Mouse (Mus musculus) limb, embryonic 15.5 days (tissue): ENCODE results near the gene Cabin1. TPM values are rescaled to one million over a fixed set of nuclear protein-coding genes. Genes with fewer than 3 reads are reported as not detected.

Source experiments
- ATAC-seq: fragments of 200-750 bp; cut with Nextera tagmentation; 2 replicates; pipeline ENCODE4 v1.8.0; 2017; ENCODE audit warnings: low read depth, moderate TSS enrichment; ENCODE audit not compliant: insufficient number of reproducible peaks, low FRiP score, low TSS enrichment
- H3K27ac ChIP-seq: fragments of 300-500 bp; sonication (generic); 2 replicates; pipeline ENCODE4 v1.5.1; 2015; ENCODE audit warnings: moderate library complexity, mild to moderate bottlenecking, inconsistent platforms
- H3K27me3 ChIP-seq: fragments of 300-500 bp; sonication (generic); 2 replicates; pipeline ENCODE4 v1.6.1; 2015; ENCODE audit warnings: inconsistent platforms
- H3K36me3 ChIP-seq: fragments of 300-500 bp; sonication (generic); 2 replicates; pipeline ENCODE4 v1.6.1; 2015; ENCODE audit warnings: inconsistent platforms
- H3K4me1 ChIP-seq: fragments of 300-500 bp; sonication (generic); 2 replicates; pipeline ENCODE4 v1.6.1; 2015; ENCODE audit warnings: inconsistent platforms
- H3K4me2 ChIP-seq: fragments of 300-500 bp; sonication (generic); 2 replicates; pipeline ENCODE4 v1.6.1; 2015; ENCODE audit warnings: mild to moderate bottlenecking, inconsistent platforms
- H3K4me3 ChIP-seq: fragments of 300-500 bp; sonication (generic); 2 replicates; pipeline ENCODE4 v1.5.1; 2015; ENCODE audit warnings: mild to moderate bottlenecking, inconsistent platforms
- H3K9ac ChIP-seq: fragments of 300-500 bp; sonication (generic); 2 replicates; pipeline ENCODE4 v1.6.1; 2015; ENCODE audit warnings: inconsistent platforms
- H3K9me3 ChIP-seq: fragments of 300-500 bp; sonication (generic); 2 replicates; pipeline ENCODE4 v1.6.1; 2016; ENCODE audit warnings: inconsistent platforms
- WGBS: fragments of 180-500 bp; shearing (Covaris S2); methylation state at CpG from one replicate; pipeline ENCODE4 v1.1.7; 2015; 5-methylcytosine and 5-hydroxymethylcytosine counted together
- polyA plus RNA-seq: library from polyadenylated mRNA; unstranded; fragments of >200 nt; fragmentation: Nextera tagmentation; extraction: Ambion mirVana; gene quantifications from 2 replicates; pipeline ENCODE4 v1.2.1, GENCODE M21; 2015

Gene Cabin1
- polyA plus RNA-seq, 1 experiment from 2014 or later, result 29.3 TPM

DNA sequence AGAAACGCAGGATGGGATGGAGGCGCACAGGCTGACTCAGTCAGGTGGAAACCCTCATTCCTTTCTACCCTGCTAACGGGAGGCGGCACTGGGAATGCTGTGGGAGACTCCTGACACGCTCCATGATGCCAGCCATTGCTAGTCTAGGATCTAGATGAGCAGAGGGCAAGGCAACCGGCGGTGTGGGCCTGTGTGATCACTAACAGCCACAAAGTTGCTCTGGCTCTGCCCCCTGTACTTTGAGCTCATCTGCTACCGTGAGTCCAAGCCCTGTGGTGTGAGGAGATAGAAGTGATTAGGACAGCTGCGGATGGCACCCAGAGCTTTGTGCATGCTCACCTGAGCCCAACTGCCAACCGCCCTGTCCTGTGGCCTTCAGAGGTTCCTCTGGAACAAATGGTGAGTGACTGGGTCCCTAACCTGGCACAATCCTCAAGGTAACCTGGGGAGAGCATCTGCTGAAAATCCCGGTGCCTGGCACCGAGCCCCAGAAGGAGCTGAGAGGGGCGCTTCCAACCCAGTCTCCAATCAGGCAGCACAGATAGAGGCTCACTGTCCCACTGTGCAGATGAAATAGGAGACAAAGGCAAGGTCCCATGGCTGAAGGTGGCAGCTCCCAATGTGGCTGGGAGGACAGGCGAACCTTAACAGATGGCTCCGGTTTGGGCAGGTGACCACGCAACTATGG lies 112.6 kb downstream of the Cabin1 start:
- no peak for ATAC-seq
- H3K4me1 ChIP-seq, result peaks cover 7% of the 10 kb centered on the region; the same call in 1 of the 2 replicates
- H3K36me3 ChIP-seq, result peaks cover 95% of the 10 kb centered on the region
- H3K27ac ChIP-seq, result no peak overlapping the region
- no peak overlapping the region for H3K4me2 ChIP-seq
- no peak overlapping the region for H3K9ac ChIP-seq
- 94% methylated on average over 16 of the region's 16 CpGs for WGBS
- H3K4me3 ChIP-seq, result no peak overlapping the region
- H3K9me3 ChIP-seq, result no peaks in the 10 kb centered on the region
- no peaks in the 10 kb centered on the region for H3K27me3 ChIP-seq

- H3K4me3 ChIP-seq, result no peak overlapping the region
- peaks cover 7% of the 10 kb centered on the region; the same call in 1 of the 2 replicates for H3K4me1 ChIP-seq
- H3K9me3 ChIP-seq, result no peaks in the 10 kb centered on the region
- WGBS, result 88% methylated on average over 6 of the region's 6 CpGs
- H3K27me3 ChIP-seq, result no peaks in the 10 kb centered on the region
- H3K27ac ChIP-seq, result no peak overlapping the region
- ATAC-seq, result no peak
- no peak overlapping the region for H3K4me2 ChIP-seq
- no peak overlapping the region for H3K9ac ChIP-seq
- H3K36me3 ChIP-seq, result peaks cover 92% of the 10 kb centered on the region
These were observed 113.7 kb downstream of the Cabin1 start for GRCm38 (mm10) chr10:75650306-75650902.

DNA sequence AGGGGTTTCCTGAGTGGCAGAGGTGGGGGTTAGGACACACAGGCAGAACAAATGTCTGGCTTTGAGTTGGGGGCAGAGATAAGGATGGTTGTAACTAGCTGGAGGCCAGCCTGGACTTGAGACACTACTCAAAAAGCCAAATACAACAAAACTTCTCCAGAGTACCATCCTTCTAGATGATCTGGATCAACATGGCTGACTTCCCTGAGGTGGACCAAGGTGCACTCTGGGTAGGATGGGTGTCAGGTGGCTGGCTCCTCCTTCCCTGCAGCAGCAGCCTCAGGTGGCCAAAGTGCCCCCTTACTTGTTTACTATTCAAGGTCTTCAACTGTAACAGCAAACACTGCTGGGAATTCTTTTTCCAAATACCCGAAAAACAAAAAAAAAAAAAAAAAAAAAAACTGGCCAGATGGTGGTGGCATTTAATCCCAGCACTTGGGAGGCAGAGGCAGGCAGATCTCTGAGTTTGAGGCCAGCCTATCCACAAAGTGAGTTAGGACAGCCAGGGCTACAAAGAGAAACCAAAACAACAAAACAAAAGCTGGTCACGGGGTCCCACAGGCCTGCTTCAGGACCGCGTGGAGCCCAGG lies 114.6 kb downstream of the Cabin1 start:
- Histone ChIP-seq H3K27ac (no peak overlapping the region), H3K4me3 (no peak overlapping the region), H3K4me2 (no peak overlapping the region), H3K4me1 (peaks cover 7% of the 10 kb centered on the region; the same call in 1 of the 2 replicates), H3K9ac (no peak overlapping the region), H3K36me3 (peaks cover 83% of the 10 kb centered on the region), H3K9me3 (no peaks in the 10 kb centered on the region), H3K27me3 (no peaks in the 10 kb centered on the region)
- no peak for ATAC-seq
- WGBS, result 97% methylated on average over 4 of the region's 4 CpGs

- WGBS, result 91% methylated on average over 7 of the region's 7 CpGs
- Histone ChIP-seq H3K4me3 (no peak overlapping the region), H3K36me3 (peaks cover 79% of the 10 kb centered on the region), H3K9me3 (no peaks in the 10 kb centered on the region), H3K27me3 (no peaks in the 10 kb centered on the region), H3K9ac (no peak overlapping the region), H3K27ac (no peak overlapping the region), H3K4me2 (no peak overlapping the region), H3K4me1 (peaks cover 8% of the 10 kb centered on the region; the same call in 1 of the 2 replicates)
- no peak for ATAC-seq
These were observed 115.1 kb downstream of the Cabin1 start for GRCm38 (mm10) chr10:75649001-75649400.

- H3K4me1 ChIP-seq, result peaks cover 18% of the 10 kb centered on the region
- no peak for ATAC-seq
- peaks cover 70% of the 10 kb centered on the region for H3K36me3 ChIP-seq
- H3K27me3 ChIP-seq, result no peaks in the 10 kb centered on the region
- WGBS, result 89% methylated on average over 6 of the region's 6 CpGs
- H3K9me3 ChIP-seq, result no peaks in the 10 kb centered on the region
- no peak overlapping the region for H3K4me3 ChIP-seq
- no peak overlapping the region for H3K9ac ChIP-seq
- no peak overlapping the region for H3K27ac ChIP-seq
- no peak overlapping the region for H3K4me2 ChIP-seq
These were observed 116.0 kb downstream of the Cabin1 start for GRCm38 (mm10) chr10:75648091-75648490.

- Histone ChIP-seq H3K9me3 (no peaks in the 10 kb centered on the region), H3K27ac (peak overlapping the region; percentile 24; the same call in 1 of the 2 replicates), H3K4me3 (no peak overlapping the region), H3K4me1 (peaks cover 24% of the 10 kb centered on the region), H3K4me2 (no peak overlapping the region), H3K27me3 (no peaks in the 10 kb centered on the region), H3K9ac (no peak overlapping the region), H3K36me3 (peaks cover 62% of the 10 kb centered on the region)
- 76% methylated on average over 3 of the region's 3 CpGs for WGBS
- ATAC-seq, result no peak
These were observed 116.8 kb downstream of the Cabin1 start for GRCm38 (mm10) chr10:75647362-75647761.

DNA sequence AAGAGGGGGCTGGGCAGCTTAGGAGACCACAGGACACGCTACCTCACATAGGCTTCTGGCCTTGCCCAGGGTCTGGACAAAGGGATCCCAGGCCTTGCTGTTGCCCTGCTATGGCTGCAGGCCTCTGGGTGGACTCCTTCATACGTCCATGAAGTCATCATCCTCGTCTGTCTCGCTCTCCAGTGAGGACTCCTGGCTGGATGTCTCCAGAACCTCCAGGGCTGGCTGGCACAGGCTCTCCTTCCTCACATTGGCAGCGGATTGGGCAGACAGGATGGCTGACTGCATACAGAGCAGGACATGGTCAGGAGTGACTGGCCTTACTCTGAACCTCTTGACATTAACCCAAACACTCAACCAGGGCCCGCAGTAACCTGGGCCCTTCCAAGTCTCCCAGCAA lies 117.7 kb downstream of the Cabin1 start:
- no peak for ATAC-seq
- H3K27ac ChIP-seq, result 0 out of 2 replicates have a peak overlapping the region, but pooled peaks have one; percentile 24
- H3K9ac ChIP-seq, result no peak overlapping the region
- H3K4me1 ChIP-seq, result peaks cover 24% of the 10 kb centered on the region
- WGBS, result 92% methylated on average over 6 of the region's 6 CpGs
- H3K36me3 ChIP-seq, result peaks cover 53% of the 10 kb centered on the region
- no peak overlapping the region for H3K4me2 ChIP-seq
- H3K4me3 ChIP-seq, result no peak overlapping the region
- H3K27me3 ChIP-seq, result no peaks in the 10 kb centered on the region
- H3K9me3 ChIP-seq, result no peaks in the 10 kb centered on the region

DNA sequence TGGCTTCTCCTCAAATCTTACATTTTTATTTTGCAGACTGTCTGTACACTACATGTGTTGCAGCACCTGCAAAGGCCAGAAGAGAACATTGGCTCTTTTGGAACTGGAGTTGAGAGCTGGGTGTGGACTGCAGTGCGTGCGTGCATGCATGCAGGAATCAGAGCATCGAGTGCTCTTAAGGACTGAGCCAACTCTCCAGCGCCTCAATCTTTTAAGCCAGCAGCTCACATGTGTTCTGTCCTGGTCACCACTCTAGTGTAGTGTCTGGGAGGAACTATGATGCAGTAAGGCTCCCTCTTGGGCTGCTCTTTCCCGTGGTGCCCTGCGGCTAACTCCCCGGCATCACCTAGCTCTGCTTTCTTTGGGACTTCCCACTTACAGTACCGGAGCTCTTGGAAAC lies 118.5 kb downstream of the Cabin1 start:
- peaks cover 24% of the 10 kb centered on the region for H3K4me1 ChIP-seq
- no peak for ATAC-seq
- H3K27me3 ChIP-seq, result no peaks in the 10 kb centered on the region
- H3K27ac ChIP-seq, result no peak overlapping the region
- no peaks in the 10 kb centered on the region for H3K9me3 ChIP-seq
- H3K36me3 ChIP-seq, result peaks cover 45% of the 10 kb centered on the region
- no peak overlapping the region for H3K4me2 ChIP-seq
- WGBS, result 89% methylated on average over 8 of the region's 8 CpGs
- no peak overlapping the region for H3K9ac ChIP-seq
- no peak overlapping the region for H3K4me3 ChIP-seq

- Histone ChIP-seq H3K27me3 (no peaks in the 10 kb centered on the region), H3K4me2 (peak within 1 kb of the TSS; percentile 30), H3K9me3 (no peaks in the 10 kb centered on the region), H3K36me3 (peaks cover 27% of the 10 kb centered on the region), H3K9ac (0 out of 2 replicates have a peak within 1 kb of the TSS, but pooled peaks have one; percentile 1), H3K4me3 (no peak within 1 kb of the TSS), H3K27ac (no peak within 1 kb of the TSS), H3K4me1 (peaks cover 24% of the 10 kb centered on the region)
- WGBS, result 4% methylated on average over 11 of the region's 11 CpGs
- ATAC-seq, result no peak
These were observed 120.3 kb downstream of the Cabin1 start, which contains the start of gene Susd2 for GRCm38 (mm10) chr10:75643741-75644343. TSS of gene Susd2 (minus strand) at chr10:75644008.

DNA sequence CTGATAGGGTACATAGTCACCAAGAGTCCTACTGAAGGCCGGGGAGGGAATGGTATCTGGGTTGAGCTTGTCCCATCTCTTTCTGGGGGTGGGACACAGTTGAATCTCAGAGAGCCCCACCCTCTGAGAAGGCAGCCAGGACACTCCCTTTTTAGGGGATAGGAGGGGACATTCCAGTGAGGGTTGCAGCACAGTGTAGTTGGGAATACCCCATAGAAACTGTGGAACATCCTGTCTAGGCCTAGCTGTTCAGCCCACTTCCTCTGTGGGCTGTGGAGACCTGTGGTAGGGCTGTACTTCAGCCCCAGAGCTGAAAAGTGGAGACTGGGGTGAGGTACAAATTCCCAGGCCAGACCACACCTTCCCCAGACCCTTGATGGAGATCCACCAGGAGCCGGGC lies 121.2 kb downstream of the Cabin1 start:
- Histone ChIP-seq H3K4me3 (no peak overlapping the region), H3K4me2 (no peak overlapping the region), H3K4me1 (peaks cover 24% of the 10 kb centered on the region), H3K9me3 (no peaks in the 10 kb centered on the region), H3K27ac (no peak overlapping the region), H3K27me3 (no peaks in the 10 kb centered on the region), H3K36me3 (peaks cover 21% of the 10 kb centered on the region), H3K9ac (0 out of 2 replicates have a peak overlapping the region, but pooled peaks have one; percentile 1)
- 82% methylated on average over 2 of the region's 2 CpGs for whole genome bisulfite sequencing
- ATAC-seq, result no peak

DNA sequence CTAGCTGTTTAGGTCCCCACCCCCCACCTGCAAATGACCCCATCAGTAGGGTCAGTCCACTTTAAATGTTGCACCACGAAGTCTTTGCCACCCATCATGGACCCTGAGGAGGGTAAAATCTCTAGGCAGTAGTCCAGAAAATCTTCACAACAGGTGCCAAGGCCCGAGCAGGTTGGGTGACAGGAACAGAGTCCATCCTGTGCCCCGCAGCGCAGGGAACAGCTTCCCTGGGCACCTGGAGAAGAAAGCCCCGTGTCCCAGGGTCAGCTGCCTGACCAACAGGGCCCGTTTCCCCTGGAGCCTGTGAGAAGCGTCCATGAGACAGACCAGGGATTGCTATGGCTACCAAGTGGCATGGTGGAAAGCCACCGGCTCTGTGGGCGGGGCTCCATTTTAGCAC lies 121.7 kb downstream of the Cabin1 start:
- no peaks in the 10 kb centered on the region for H3K27me3 ChIP-seq
- H3K9me3 ChIP-seq, result no peaks in the 10 kb centered on the region
- H3K4me3 ChIP-seq, result no peak overlapping the region
- no peak overlapping the region for H3K9ac ChIP-seq
- no peak for ATAC-seq
- 82% methylated on average over 9 of the region's 9 CpGs for WGBS
- H3K4me2 ChIP-seq, result no peak overlapping the region
- peaks cover 16% of the 10 kb centered on the region for H3K36me3 ChIP-seq
- no peak overlapping the region for H3K27ac ChIP-seq
- H3K4me1 ChIP-seq, result peaks cover 19% of the 10 kb centered on the region
